In the genomic region with DNA sequence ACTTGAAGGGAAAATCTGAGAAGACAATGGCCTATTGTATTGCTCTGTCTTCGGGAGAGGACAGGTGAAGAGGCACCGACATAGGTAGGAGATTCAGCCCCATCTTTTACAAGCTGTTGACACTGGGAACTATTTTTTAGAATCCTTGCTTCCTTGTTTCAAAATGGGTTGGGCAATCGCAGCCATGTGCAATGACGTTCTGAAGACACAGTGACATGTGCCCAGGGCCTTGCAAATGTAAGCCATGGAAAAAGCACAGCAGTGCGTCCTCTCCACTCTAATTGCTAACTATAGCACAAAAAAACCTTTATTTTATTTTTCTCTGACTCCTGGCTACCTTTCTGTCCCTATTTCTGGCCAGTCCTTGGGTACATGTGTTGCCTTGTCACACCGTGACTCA, we compare ENCODE assay signal across 35 mouse cellular contexts. TPM values are rescaled to one million over a fixed set of nuclear protein-coding genes. Genes with fewer than 3 reads are reported as not detected.
"Had no signal": no experiment of that assay in that cellular context is flagged by ENCODE, and none has a peak within 500 bp of the region (broad histone marks: within the 10 kb centered on the region; RNA-seq: fewer than 3 reads in every experiment).

No protein-coding gene starts in this region.

- DNase-seq: forebrain, postnatal 0 days; gastrocnemius, postnatal 14 days; gastrocnemius, postnatal 36 days; heart, adult 18-20 months; heart, postnatal 10 days; heart, postnatal 4 days; kidney, adult 11 months; kidney, adult 2 months; kidney, adult 9 months; kidney, postnatal 14 days; kidney, postnatal 36 days; layer of hippocampus, adult 9-11 months; layer of hippocampus, postnatal 36 days; left cerebral cortex, postnatal 4 days had no signal

- H3K36me3 ChIP-seq: heart, embryonic 10.5 days; heart, embryonic 12.5 days; hindbrain, embryonic 10.5 days; hindbrain, embryonic 12.5 days; kidney, embryonic 15.5 days; limb, embryonic 13.5 days; limb, embryonic 15.5 days; liver, embryonic 12.5 days had no signal

- H3K9ac ChIP-seq: forebrain, postnatal 0 days; heart, embryonic 12.5 days; hindbrain, embryonic 12.5 days; hindbrain, embryonic 14.5 days; kidney, embryonic 15.5 days; limb, embryonic 13.5 days; limb, embryonic 15.5 days; liver, embryonic 12.5 days had no signal

- H3K4me2 ChIP-seq: heart, embryonic 12.5 days; hindbrain, embryonic 12.5 days; hindbrain, embryonic 14.5 days; kidney, embryonic 15.5 days; limb, embryonic 13.5 days; limb, embryonic 15.5 days; liver, embryonic 12.5 days had no signal

- H3K4me3 ChIP-seq: heart, embryonic 10.5 days; heart, embryonic 12.5 days; hindbrain, embryonic 10.5 days; hindbrain, embryonic 12.5 days; kidney, embryonic 15.5 days; limb, embryonic 13.5 days; limb, embryonic 15.5 days; liver, embryonic 12.5 days had no signal

- H3K4me1 ChIP-seq: heart, embryonic 10.5 days; heart, embryonic 12.5 days; hindbrain, embryonic 10.5 days; hindbrain, embryonic 12.5 days; kidney, embryonic 15.5 days; limb, embryonic 13.5 days; liver, embryonic 12.5 days had no signal

- H3K9me3 ChIP-seq: heart, embryonic 10.5 days; heart, embryonic 12.5 days; hindbrain, embryonic 10.5 days; hindbrain, embryonic 12.5 days; kidney, embryonic 15.5 days; limb, embryonic 13.5 days; limb, embryonic 15.5 days; liver, embryonic 12.5 days had no signal

- ATAC-seq: forebrain, postnatal 0 days; hindbrain, embryonic 16.5 days; inflammation-experienced regulatory T-cells, adult 6 months; liver, embryonic 12.5 days had no signal

- H3K27ac ChIP-seq: heart, embryonic 10.5 days; hindbrain, embryonic 10.5 days; hindbrain, embryonic 12.5 days; hindbrain, embryonic 14.5 days; kidney, embryonic 15.5 days; kidney, postnatal 0 days; limb, embryonic 13.5 days; limb, embryonic 15.5 days; liver, embryonic 12.5 days had no signal

RNA-seq across cellular contexts. Expression of a gene that starts 7.0 kb away (rescaled TPM):
- total RNA-seq: forebrain, postnatal 0 days; layer of hippocampus, adult 18-20 months; layer of hippocampus, adult 8-10 months; layer of hippocampus, postnatal 14 days; layer of hippocampus, postnatal 36 days; left cerebral cortex, adult 18-20 months; left cerebral cortex, adult 8-10 months; left cerebral cortex, postnatal 10 days; left cerebral cortex, postnatal 25 days; left cerebral cortex, postnatal 4 days; liver, adult 2 months had no signal
- polyA plus RNA-seq: heart, embryonic 12.5 days; hindbrain, embryonic 14.5 days; large intestine, adult 2 months; liver, adult 2 months; liver, embryonic 12.5 days had no signal
